8 mouse cellular contexts compared by ENCODE assay signal in genomic region chr7:123084180-123084691, GRCm38 (mm10). TPM values are rescaled to one million over a fixed set of nuclear protein-coding genes. Genes with fewer than 3 reads are reported as not detected.
DNase-seq lines count a peak whose midpoint lies in the region; ATAC-seq and TF ChIP-seq lines count a peak whose summit lies in the region.

No protein-coding gene starts in this region.

- WGBS in hindbrain, embryonic 12.5 days = 3% methylated on average over 7 of the region's 7 CpGs
- WGBS in macrophage (ENCODE audit: missing documents) = 12% methylated on average over 7 of the region's 7 CpGs
- WGBS in small intestine, adult 2 months = 5% methylated on average over 7 of the region's 7 CpGs

- H3K9ac ChIP-seq in hindbrain, embryonic 12.5 days = no peak overlapping the region

- no peak for TF ChIP-seq CTCF in small intestine, adult 2 months (IDR thresholded peaks at IDR 0.05; ENCODE audit: extremely low read depth, insufficient read length, insufficient replicate concordance, low read depth, low read length)

- H3K79me2 ChIP-seq in macrophage (ENCODE audit: inconsistent target) = no peaks in the 10 kb centered on the region

- H3K4me1 ChIP-seq in hindbrain, embryonic 12.5 days = peaks cover 31% of the 10 kb centered on the region
- H3K4me1 ChIP-seq in small intestine, adult 2 months (ENCODE audit: control insufficient read depth, insufficient read depth, insufficient read length, low read length) = no peaks in the 10 kb centered on the region

- H3K9me3 ChIP-seq in hindbrain, embryonic 12.5 days (replicated peaks) = no peaks in the 10 kb centered on the region

- peak overlapping the region; percentile 12; the same call in 1 of the 2 replicates for H3K4me3 ChIP-seq in hindbrain, embryonic 12.5 days
- H3K4me3 ChIP-seq in macrophage (ENCODE audit: inconsistent target) = no peak overlapping the region
- peak overlapping the region; percentile 1; the same call in 1 of the 2 replicates for H3K4me3 ChIP-seq in small intestine, adult 2 months (ENCODE audit: low read depth, low read length)

- H3K36me3 ChIP-seq in hindbrain, embryonic 12.5 days = no peaks in the 10 kb centered on the region
- H3K36me3 ChIP-seq in macrophage (ENCODE audit: inconsistent target) = no peaks in the 10 kb centered on the region
- H3K36me3 ChIP-seq in small intestine, adult 2 months (ENCODE audit: control insufficient read depth, insufficient read depth, low read length) = no peaks in the 10 kb centered on the region

- H3K27ac ChIP-seq in hindbrain, embryonic 12.5 days = peak overlapping the region; percentile 85
- peak overlapping the region; percentile 77 for H3K27ac ChIP-seq in macrophage
- no peak overlapping the region for H3K27ac ChIP-seq in small intestine, adult 2 months (ENCODE audit: insufficient read depth, low read depth, low read length)

- H3K4me2 ChIP-seq in hindbrain, embryonic 12.5 days (replicated peaks) = peak overlapping the region; percentile 48

- peak; percentile 88 for DNase-seq in Muller cell, postnatal 12 days (ENCODE audit: inconsistent ontology term)
- DNase-seq in cerebellum, adult 18-20 months = peak; percentile 34 to 37
- DNase-seq in frontal cortex, adult 2 months (ENCODE audit: extremely low spot score in 1 of 2, low spot score in 1 of 2) = peak; percentile 60 to 87
- DNase-seq in layer of hippocampus, adult 9-10 months (ENCODE audit: low spot score) = peak; percentile 59
- DNase-seq in urinary bladder, postnatal 10 days (ENCODE audit: low spot score) = no peak

- ATAC-seq in hindbrain, embryonic 12.5 days (ENCODE audit: low FRiP score) = peak; percentile 92

- no peaks in the 10 kb centered on the region for H3K27me3 ChIP-seq in hindbrain, embryonic 12.5 days
- H3K27me3 ChIP-seq in small intestine, adult 2 months (ENCODE audit: control insufficient read depth, insufficient read depth, low read length) = 0 out of 2 replicates have a peak, but pooled peaks cover 3% of the 10 kb centered on the region

- no peak for TF ChIP-seq POLR2A in small intestine, adult 2 months (IDR thresholded peaks at IDR 0.05; ENCODE audit: low read depth, low read length)

RNA-seq across cellular contexts. Expression of gene Tnrc6a, which starts 39.4 kb away (rescaled TPM):
- 60.2 and 60.7 TPM in 2 replicates for polyA plus RNA-seq in frontal cortex, adult 2 months (2012; rRNA removed)
- 70.7 and 79.9 TPM in 2 replicates for polyA plus RNA-seq in hindbrain, embryonic 12.5 days (2016; fragmentation: Nextera tagmentation; extraction: Ambion mirVana)
- 100 to 1,000 TPM; 104 to 265 (median 210) TPM for total RNA-seq in macrophage (2018; cell fraction: chromatin; rRNA removed)
- total RNA-seq in macrophage (2018; cell fraction: cytosol; rRNA removed) = 10 to 100 TPM; 16.6 to 35.7 (median 26.2) TPM
- total RNA-seq in macrophage (2018; cell fraction: nucleus; rRNA removed) = 100 to 1,000 TPM in 15 of 26 experiments, 10 to 100 TPM in 11; 57.3 to 182 (median 106) TPM
- 25.7 to 28.4 TPM (median 27.9 TPM) in 3 replicates for polyA plus RNA-seq in macrophage (2018)
- polyA plus RNA-seq in small intestine, adult 2 months (2012; rRNA removed) = 19.4 and 33.7 TPM in 2 replicates
